Mouse (Mus musculus) heart, embryonic 15.5 days (tissue): ENCODE measurements at regions not wholly inside any gene's neighbourhood (a gene's known extent, or its start where the extent isn't known, plus 50 kb on each side); places are given as distances from the start of the nearest gene placed in this dataset.
A peak's percentile ranks its signal among the peaks of the same experiment; 100 is the strongest.

Experiments
- ATAC-seq: fragments of 200-750 bp; cut with Nextera tagmentation; replicated peaks from 2 replicates; pipeline ENCODE4 v1.8.0; 2017; ENCODE audit warnings: low read depth, moderate TSS enrichment; ENCODE audit not compliant: insufficient number of reproducible peaks, insufficient read depth, low FRiP score
- H3K27ac ChIP-seq: fragments of 300-500 bp; sonication (generic); 2 replicates; pipeline ENCODE4 v1.5.1; 2015; ENCODE audit warnings: mild to moderate bottlenecking, inconsistent platforms
- H3K27me3 ChIP-seq: fragments of 300-500 bp; sonication (generic); 2 replicates; pipeline ENCODE4 v1.6.1; 2015; ENCODE audit warnings: inconsistent platforms
- H3K36me3 ChIP-seq: fragments of 300-500 bp; sonication (generic); 2 replicates; pipeline ENCODE4 v1.6.1; 2015; ENCODE audit warnings: mild to moderate bottlenecking, inconsistent platforms
- H3K4me1 ChIP-seq: fragments of 300-500 bp; sonication (generic); replicated peaks from 2 replicates; pipeline ENCODE4 v1.6.1; 2015; ENCODE audit warnings: inconsistent platforms
- H3K4me2 ChIP-seq: fragments of 300-500 bp; sonication (generic); 2 replicates; pipeline ENCODE4 v1.6.1; 2015; ENCODE audit warnings: inconsistent platforms, mild to moderate bottlenecking, moderate library complexity
- H3K4me3 ChIP-seq: fragments of 300-500 bp; sonication (generic); 2 replicates; pipeline ENCODE4 v1.5.1; 2015; ENCODE audit warnings: mild to moderate bottlenecking, inconsistent platforms
- H3K9ac ChIP-seq: fragments of 300-500 bp; sonication (generic); 2 replicates; pipeline ENCODE4 v1.6.1; 2015; ENCODE audit warnings: mild to moderate bottlenecking, inconsistent platforms
- H3K9me3 ChIP-seq: fragments of 300-500 bp; sonication (generic); replicated peaks from 2 replicates; pipeline ENCODE4 v1.6.1; 2016; ENCODE audit warnings: inconsistent platforms
- WGBS: fragments of 180-500 bp; shearing (Covaris S2); methylation state at CpG from one replicate; pipeline ENCODE4 v1.1.7; 2015; ENCODE audit warnings: mixed read lengths; 5-methylcytosine and 5-hydroxymethylcytosine counted together

GRCm38 (mm10) chr8:33997676-33998075 lies 113.9 kb downstream of the Gm10131 start:
- no peaks in the 10 kb centered on the region for H3K9me3 ChIP-seq
- peak overlapping the region; percentile 89 for H3K27ac ChIP-seq
- H3K36me3 ChIP-seq, result no peaks in the 10 kb centered on the region
- WGBS, result 25% methylated on average over 4 of the region's 4 CpGs
- H3K4me3 ChIP-seq, result no peak overlapping the region
- no peak overlapping the region for H3K4me2 ChIP-seq
- peak; percentile 73; the same call in 1 of the 2 replicates for ATAC-seq
- H3K27me3 ChIP-seq, result no peaks in the 10 kb centered on the region
- peak overlapping the region; percentile 23; the same call in 1 of the 2 replicates for H3K9ac ChIP-seq
- peaks cover 26% of the 10 kb centered on the region for H3K4me1 ChIP-seq

GRCm38 (mm10) chr8:33992946-33993345 lies 118.6 kb downstream of the Gm10131 start:
- peak; percentile 88 for ATAC-seq
- H3K4me1 ChIP-seq, result peaks cover 47% of the 10 kb centered on the region
- no peaks in the 10 kb centered on the region for H3K9me3 ChIP-seq
- no peak overlapping the region for H3K9ac ChIP-seq
- WGBS, result 10% methylated on average over 11 of the region's 11 CpGs
- H3K27ac ChIP-seq, result peak overlapping the region; percentile 93
- H3K36me3 ChIP-seq, result no peaks in the 10 kb centered on the region
- H3K4me3 ChIP-seq, result no peak overlapping the region
- H3K27me3 ChIP-seq, result no peaks in the 10 kb centered on the region
- H3K4me2 ChIP-seq, result peak overlapping the region; percentile 16

- H3K27ac ChIP-seq, result peak overlapping the region; percentile 93
- H3K9ac ChIP-seq, result no peak overlapping the region
- WGBS, result 45% methylated on average over 12 of the region's 12 CpGs
- ATAC-seq, result peak; percentile 15; the same call in 1 of the 2 replicates
- no peaks in the 10 kb centered on the region for H3K36me3 ChIP-seq
- H3K4me2 ChIP-seq, result peak overlapping the region; percentile 16
- H3K4me1 ChIP-seq, result peaks cover 52% of the 10 kb centered on the region
- no peak overlapping the region for H3K4me3 ChIP-seq
- no peaks in the 10 kb centered on the region for H3K9me3 ChIP-seq
- no peaks in the 10 kb centered on the region for H3K27me3 ChIP-seq
Measured at GRCm38 (mm10) chr8:33991917-33992875, 119.3 kb downstream of the Gm10131 start.

- no peaks in the 10 kb centered on the region for H3K36me3 ChIP-seq
- H3K4me2 ChIP-seq, result no peak overlapping the region
- H3K9ac ChIP-seq, result no peak overlapping the region
- peak overlapping the region; percentile 93 for H3K27ac ChIP-seq
- ATAC-seq, result no peak
- no peaks in the 10 kb centered on the region for H3K27me3 ChIP-seq
- H3K4me3 ChIP-seq, result no peak overlapping the region
- 42% methylated on average over 17 of the region's 17 CpGs for WGBS
- H3K9me3 ChIP-seq, result no peaks in the 10 kb centered on the region
- H3K4me1 ChIP-seq, result peaks cover 52% of the 10 kb centered on the region
Measured at GRCm38 (mm10) chr8:33991165-33991916, 120.2 kb downstream of the Gm10131 start.

- Histone ChIP-seq H3K4me3 (no peak overlapping the region), H3K27ac (no peak overlapping the region), H3K27me3 (no peaks in the 10 kb centered on the region), H3K9me3 (no peaks in the 10 kb centered on the region), H3K36me3 (no peaks in the 10 kb centered on the region), H3K4me2 (no peak overlapping the region), H3K4me1 (peaks cover 47% of the 10 kb centered on the region), H3K9ac (no peak overlapping the region)
- ATAC-seq, result no peak
- 64% methylated on average over 9 of the region's 9 CpGs for WGBS
Measured at GRCm38 (mm10) chr8:33990039-33990438, 121.5 kb downstream of the Gm10131 start.

GRCm38 (mm10) chr8:33987755-33988104 lies 123.8 kb downstream of the Gm10131 start:
- peaks cover 27% of the 10 kb centered on the region for H3K4me1 ChIP-seq
- peak overlapping the region; percentile 62 for H3K27ac ChIP-seq
- no peak overlapping the region for H3K9ac ChIP-seq
- no peak overlapping the region for H3K4me2 ChIP-seq
- no peaks in the 10 kb centered on the region for H3K9me3 ChIP-seq
- WGBS, result 24% methylated on average over 10 of the region's 10 CpGs
- no peak for ATAC-seq
- no peaks in the 10 kb centered on the region for H3K36me3 ChIP-seq
- H3K4me3 ChIP-seq, result no peak overlapping the region
- no peaks in the 10 kb centered on the region for H3K27me3 ChIP-seq

- H3K9me3 ChIP-seq, result no peaks in the 10 kb centered on the region
- no peak for ATAC-seq
- no peaks in the 10 kb centered on the region for H3K27me3 ChIP-seq
- H3K4me3 ChIP-seq, result no peak overlapping the region
- WGBS, result 82% methylated on average over 13 of the region's 15 CpGs
- H3K27ac ChIP-seq, result peak overlapping the region; percentile 62
- no peak overlapping the region for H3K9ac ChIP-seq
- H3K4me2 ChIP-seq, result no peak overlapping the region
- H3K4me1 ChIP-seq, result peaks cover 22% of the 10 kb centered on the region
- no peaks in the 10 kb centered on the region for H3K36me3 ChIP-seq
Measured at GRCm38 (mm10) chr8:33987091-33987754, 124.3 kb downstream of the Gm10131 start.

- no peak for ATAC-seq
- WGBS, result 93% methylated on average over 6 of the region's 6 CpGs
- no peak overlapping the region for H3K4me2 ChIP-seq
- H3K36me3 ChIP-seq, result no peaks in the 10 kb centered on the region
- H3K4me1 ChIP-seq, result peaks cover 17% of the 10 kb centered on the region
- H3K27me3 ChIP-seq, result no peaks in the 10 kb centered on the region
- H3K27ac ChIP-seq, result no peak overlapping the region
- H3K9me3 ChIP-seq, result no peaks in the 10 kb centered on the region
- H3K4me3 ChIP-seq, result no peak overlapping the region
- no peak overlapping the region for H3K9ac ChIP-seq
Measured at GRCm38 (mm10) chr8:33986657-33987056, 124.9 kb downstream of the Gm10131 start.

- no peak overlapping the region for H3K27ac ChIP-seq
- no peak overlapping the region for H3K4me2 ChIP-seq
- H3K4me1 ChIP-seq, result peaks cover 18% of the 10 kb centered on the region
- no peak overlapping the region for H3K9ac ChIP-seq
- no peaks in the 10 kb centered on the region for H3K36me3 ChIP-seq
- H3K9me3 ChIP-seq, result no peaks in the 10 kb centered on the region
- no peak overlapping the region for H3K4me3 ChIP-seq
- WGBS, result 67% methylated on average over 11 of the region's 11 CpGs
- ATAC-seq, result no peak
- H3K27me3 ChIP-seq, result no peaks in the 10 kb centered on the region
Measured at GRCm38 (mm10) chr8:33985430-33985977, 126.0 kb downstream of the Gm10131 start.

- Histone ChIP-seq H3K4me3 (no peak overlapping the region), H3K27me3 (no peaks in the 10 kb centered on the region)
- WGBS, result 79% methylated on average over 4 of the region's 4 CpGs
Measured at GRCm38 (mm10) chr8:33981629-33982028, 129.9 kb downstream of the Gm10131 start.

GRCm38 (mm10) chr8:33980999-33981398 lies 130.5 kb downstream of the Gm10131 start:
- Histone ChIP-seq H3K9ac (no peak overlapping the region), H3K4me3 (no peak overlapping the region), H3K27me3 (no peaks in the 10 kb centered on the region), H3K9me3 (no peaks in the 10 kb centered on the region), H3K4me2 (no peak overlapping the region), H3K4me1 (peaks cover 22% of the 10 kb centered on the region), H3K36me3 (no peaks in the 10 kb centered on the region), H3K27ac (peak overlapping the region; percentile 90)
- WGBS, result 45% methylated on average over 7 of the region's 7 CpGs
- no peak for ATAC-seq

More at GRCm38 (mm10) chr8:33981629-33982028, 129.9 kb downstream of the Gm10131 start:
- Histone ChIP-seq H3K4me2 (no peak overlapping the region), H3K27ac (no peak overlapping the region), H3K9me3 (no peaks in the 10 kb centered on the region), H3K4me1 (peaks cover 22% of the 10 kb centered on the region), H3K36me3 (no peaks in the 10 kb centered on the region), H3K9ac (no peak overlapping the region)
- no peak for ATAC-seq
